Mouse (Mus musculus): ENCODE data around the gene Gm49450.
"Not testable (repeated sequence)": the region's sequence is repeated elsewhere in the genome, so short reads cannot be mapped to it uniquely, and the experiment has no call there.

Gm49450 gene

GRCm38 (mm10) chr15:98954425-98955253 is 1.3 kb upstream of the Gm49450 start:
- DNase-seq (ENCODE audit: low spot score), result no peak

DNA sequence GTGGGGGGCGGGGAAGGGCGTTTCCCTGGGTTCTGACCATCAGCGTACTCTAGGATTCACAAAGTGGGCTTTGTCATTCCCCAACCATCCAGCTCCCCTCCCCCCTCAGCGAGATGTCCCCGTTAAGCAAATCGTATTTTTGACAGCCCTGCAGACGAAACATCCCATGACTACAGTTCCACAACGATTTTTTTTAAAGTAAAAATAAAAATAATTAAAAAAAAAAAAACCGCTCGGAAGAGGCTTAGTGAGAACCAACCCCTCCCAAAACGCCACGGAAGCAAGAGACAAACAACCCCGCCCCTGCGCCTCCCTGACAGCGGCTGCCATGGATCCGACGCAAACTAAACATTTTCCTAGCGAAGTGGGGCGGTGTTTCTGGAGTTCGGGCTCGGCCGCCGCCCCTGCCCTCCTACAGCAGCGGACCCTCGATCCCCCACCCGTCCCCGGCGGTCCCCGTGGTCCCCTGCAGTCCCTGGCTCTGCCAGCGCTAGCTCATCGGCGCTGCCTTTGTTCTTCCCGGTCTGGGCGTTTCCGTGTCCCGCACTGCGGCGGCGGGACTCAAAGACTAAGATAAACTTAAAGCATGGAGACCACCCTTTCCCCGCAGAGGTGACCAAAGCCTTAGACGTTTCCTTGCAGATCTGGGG is 475 bp downstream of the Gm49450 start:
- DNase-seq (ENCODE audit: low spot score), result peak; percentile 49

DNA sequence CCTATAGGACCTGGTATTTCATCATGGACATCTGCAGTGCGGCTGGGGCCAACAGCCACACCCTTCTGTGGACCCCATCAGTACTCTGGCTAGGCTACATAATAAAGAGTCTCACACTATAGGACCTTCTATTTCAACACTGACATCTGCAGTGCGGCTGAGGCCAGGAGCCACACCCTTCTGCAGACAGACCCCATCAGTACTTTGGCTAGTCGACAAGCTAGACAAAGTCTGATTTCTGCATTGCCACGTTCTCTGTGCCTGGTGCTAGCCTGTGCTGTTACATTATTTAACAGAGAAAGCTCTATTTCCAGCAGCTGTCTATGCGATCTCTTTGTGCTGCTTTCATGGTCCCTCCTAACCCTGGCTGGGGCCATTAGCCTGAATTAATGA is 1.3 kb downstream of the Gm49450 start:
- DNase-seq (ENCODE audit: low spot score), result no peak

DNA sequence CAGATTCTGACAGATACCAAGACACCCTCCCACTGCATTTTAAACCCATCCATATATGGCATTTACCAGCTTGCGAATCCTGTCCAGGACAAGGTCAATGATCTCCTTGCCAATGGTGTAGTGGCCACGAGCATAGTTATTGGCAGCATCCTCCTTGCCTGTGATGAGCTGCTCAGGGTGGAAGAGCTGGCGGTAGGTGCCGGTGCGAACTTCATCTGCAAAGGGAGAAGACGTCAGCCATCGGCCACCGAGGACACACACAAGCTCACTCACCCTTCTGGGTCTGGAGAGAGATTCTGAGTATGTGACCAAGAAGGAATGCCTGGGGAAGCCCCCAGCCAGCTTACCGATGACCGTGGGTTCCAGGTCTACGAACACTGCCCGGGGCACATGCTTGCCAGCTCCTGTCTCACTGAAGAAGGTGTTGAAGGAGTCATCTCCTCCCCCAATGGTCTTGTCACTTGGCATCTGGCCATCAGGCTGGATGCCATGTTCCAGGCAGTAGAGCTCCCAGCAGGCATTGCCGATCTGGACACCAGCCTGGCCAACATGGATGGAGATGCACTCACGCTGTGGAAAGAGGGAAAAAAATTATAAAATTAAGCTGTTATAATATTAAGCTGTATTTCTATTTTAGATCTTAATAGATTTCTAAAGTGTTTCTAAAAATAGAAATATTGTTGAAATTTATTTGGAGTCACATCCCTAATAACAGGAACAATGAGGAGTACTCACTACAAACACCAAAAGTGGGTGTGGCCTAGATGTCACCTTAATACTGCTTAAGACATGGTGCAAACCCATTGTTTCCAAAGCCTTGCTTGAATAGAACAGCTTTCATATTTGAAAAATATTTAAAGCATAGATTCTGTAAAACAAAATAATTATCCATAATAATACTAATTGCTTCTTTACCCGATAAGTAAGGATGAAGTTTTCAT is 2.0 kb downstream of the Gm49450 start:
- DNase-seq (ENCODE audit: low spot score), result not testable (repeated sequence)

DNA sequence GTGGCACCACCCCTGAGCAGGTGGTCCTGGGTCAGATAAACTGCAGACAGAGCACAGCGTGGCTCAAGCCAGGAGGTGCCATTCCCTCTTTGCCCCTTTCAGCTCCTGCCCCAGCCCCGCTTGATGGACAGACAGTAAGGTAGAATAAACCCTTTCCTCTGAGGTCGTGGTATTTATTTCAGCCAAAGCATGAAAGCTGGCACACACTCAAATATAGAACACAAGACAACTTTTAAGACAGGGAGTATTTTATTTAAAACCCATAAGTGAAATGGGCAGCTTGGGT is 3.8 kb downstream of the Gm49450 start:
- DNase-seq (ENCODE audit: low spot score), result no peak

DNA sequence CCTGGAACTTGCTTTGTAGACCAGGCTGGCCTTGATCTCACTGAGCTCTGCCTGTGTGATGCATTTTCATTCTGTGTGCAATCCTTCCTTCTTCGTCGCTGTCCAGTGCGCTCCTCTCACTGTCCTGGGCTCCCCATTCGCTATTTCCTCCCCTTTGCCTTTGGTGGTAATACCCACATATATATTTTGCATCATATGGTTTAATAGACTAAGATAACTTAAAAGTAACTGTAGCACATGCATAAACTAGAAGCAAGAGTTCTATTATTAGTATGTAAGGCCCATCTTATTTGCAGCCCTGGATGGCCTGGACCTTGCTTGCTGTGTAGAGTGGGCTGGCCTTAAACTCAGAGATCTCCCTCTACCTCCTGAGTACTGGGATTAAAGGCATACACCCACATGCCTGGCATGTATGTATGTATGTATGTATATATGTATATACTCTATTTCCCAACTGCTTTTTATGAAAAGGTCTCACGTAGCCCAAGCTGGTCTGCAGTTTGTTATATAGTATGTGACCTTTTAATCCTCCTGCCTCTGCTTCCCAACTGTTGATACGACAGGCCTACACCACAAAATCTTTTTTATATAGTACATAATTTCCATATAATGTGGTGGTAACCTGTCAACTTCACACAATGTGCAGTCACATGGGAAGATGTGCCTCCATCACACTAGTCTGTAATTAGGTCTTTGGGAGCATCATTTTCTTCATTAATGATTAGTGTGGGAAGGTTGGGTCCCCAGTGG is 4.3 kb downstream of the Gm49450 start:
- no peak for DNase-seq (ENCODE audit: low spot score)

DNA sequence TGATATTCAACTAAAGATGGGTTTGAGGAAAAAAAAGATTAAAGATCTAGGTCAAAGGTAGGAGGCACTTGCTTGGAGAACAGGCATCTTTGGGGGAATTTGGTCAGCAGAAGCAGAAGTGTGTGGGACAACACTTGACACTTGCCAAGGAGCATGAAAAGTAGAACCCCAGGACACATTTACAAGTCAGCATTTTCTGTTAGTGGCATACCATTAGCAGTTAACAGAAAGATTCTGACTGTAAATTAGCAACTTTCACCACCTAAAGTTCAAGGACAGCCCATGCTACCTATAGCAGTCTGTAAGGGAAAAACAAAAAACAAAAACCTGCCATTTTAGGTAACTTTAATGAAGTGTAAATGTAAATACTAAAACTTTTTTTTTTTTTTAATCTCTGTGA is 5.0 kb downstream of the Gm49450 start:
- no peak for DNase-seq (ENCODE audit: low spot score)

- DNase-seq (ENCODE audit: low spot score), result no peak
Measured at GRCm38 (mm10) chr15:98947884-98948283, 5.5 kb downstream of the Gm49450 start.

GRCm38 (mm10) chr15:98943133-98943532 is 10.2 kb downstream of the Gm49450 start:
- DNase-seq (ENCODE audit: low spot score), result no peak

GRCm38 (mm10) chr15:98942081-98942480 is 11.3 kb downstream of the Gm49450 start:
- DNase-seq (ENCODE audit: low spot score), result no peak

DNA sequence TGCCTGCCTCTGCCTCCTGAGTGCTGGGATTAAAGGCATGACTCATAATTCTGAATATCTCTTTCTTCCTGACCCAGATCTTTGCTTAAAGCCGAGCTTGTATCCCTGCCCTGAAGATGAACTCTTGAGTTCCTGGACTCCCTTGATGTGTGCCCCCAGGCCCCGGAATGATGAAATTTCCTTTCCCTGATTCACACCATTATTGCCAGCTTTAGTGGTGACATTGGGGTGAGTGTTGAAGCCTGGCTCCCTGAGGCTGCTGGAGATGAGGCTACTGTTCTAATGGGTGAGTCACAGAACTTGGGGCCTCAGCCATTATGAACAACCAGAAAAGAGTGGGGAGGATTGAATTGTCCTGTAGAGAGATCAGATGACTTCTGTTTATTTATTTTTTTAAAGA is 11.8 kb downstream of the Gm49450 start:
- no peak for DNase-seq (ENCODE audit: low spot score)

- no peak for DNase-seq (ENCODE audit: low spot score)
Measured at GRCm38 (mm10) chr15:98940816-98941215, 12.5 kb downstream of the Gm49450 start.

DNA sequence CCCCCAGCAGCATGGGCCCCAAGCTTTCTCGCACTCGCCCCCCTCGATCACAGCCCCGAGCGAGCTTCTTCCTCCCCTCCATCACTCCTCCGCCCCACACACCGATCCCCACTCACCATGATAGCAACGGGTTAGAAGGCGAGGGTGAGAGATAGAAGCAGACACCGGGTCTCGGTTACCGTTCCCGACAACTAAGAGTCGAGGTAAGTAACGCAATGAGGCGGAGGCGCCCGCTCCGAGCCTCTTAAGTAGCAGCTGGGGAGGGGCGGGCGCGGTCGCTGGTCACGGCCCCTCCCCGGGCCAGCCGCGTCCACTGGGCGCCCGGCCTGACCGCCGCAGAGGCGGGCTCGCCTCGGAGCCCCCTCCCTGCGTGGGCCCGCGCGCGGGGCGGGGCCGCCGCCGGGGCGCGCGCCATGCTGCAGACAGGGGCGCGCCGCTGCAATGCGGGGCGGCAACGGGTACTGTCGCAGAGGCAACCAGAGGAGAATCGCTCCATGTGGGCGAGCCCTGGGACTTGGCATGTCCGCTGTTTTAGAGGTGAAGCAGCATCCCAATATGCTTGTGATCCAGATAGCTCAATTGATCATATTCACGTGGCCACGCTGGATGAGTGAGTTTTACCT is 19.0 kb downstream of the Gm49450 start, which contains the start of gene Tuba1b:
Gene Tuba1b (minus strand): TSS at position 349 of the 623 bp plus-strand sequence.
- peak; percentile 85 for DNase-seq (ENCODE audit: low spot score)

GRCm38 (mm10) chr15:98933833-98934216 is 19.5 kb downstream of the Gm49450 start:
- DNase-seq (ENCODE audit: low spot score), result peak; percentile 98

GRCm38 (mm10) chr15:98933004-98933671 is 20.2 kb downstream of the Gm49450 start:
- not testable (repeated sequence) for DNase-seq (ENCODE audit: low spot score)

DNA sequence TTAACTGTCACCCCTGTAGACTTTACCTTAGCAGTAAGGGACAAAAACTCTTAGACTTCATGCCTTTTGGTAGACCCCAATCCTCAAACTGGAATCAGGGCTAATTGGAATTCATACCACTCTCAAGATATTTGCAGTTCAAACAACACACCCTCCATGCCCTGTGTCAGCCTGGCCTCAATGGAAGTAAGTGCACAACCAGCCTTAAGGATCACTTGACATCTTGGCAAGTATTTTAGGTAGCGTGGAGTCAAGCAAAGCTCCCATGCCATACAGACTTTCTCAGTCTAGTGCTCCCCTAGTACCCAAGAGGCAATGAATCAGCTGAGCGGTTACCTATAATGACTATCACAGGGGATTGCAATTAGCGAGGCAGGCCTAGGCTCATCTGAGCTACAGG is 22.4 kb downstream of the Gm49450 start:
- DNase-seq (ENCODE audit: low spot score), result no peak

DNA sequence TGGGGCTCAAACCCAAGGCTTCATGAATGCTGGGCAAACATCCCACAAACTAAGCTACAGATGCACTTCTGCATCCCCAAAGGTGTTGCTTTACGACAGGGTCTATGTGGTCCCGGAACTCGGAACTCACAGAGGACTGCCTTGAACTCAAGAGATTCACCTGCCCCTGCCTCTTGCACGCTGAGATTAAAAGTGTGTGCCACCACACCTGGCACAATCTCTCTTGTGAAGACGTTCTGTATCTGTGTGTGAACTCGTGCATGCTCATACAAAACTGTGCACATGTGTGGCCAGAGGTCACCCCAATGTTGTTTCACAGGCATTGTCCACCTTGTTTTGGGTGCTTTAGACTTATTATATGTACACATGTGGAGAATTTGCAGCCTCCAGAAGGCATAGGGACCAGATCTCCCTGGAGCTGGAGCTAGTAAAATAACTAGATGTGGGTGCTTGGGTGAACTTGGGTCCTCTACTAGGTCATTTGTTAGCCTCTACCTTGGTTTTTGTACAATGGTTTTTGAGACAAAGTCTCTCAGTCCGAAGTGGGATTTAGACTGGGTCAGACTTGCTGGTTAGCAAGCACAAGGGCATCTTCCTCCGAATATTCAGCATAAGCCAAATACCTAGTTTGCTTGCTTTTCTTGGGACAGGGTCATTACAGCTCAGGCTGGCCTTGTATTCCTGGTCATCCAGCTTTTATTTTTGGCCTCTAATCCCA is 23.2 kb downstream of the Gm49450 start:
- DNase-seq (ENCODE audit: low spot score), result no peak

- DNase-seq (ENCODE audit: low spot score), result peak; percentile 40
Measured at GRCm38 (mm10) chr15:98928598-98929240, 24.6 kb downstream of the Gm49450 start.

- no peak for DNase-seq (ENCODE audit: low spot score)
Measured at GRCm38 (mm10) chr15:98927566-98927965, 25.8 kb downstream of the Gm49450 start.

DNA sequence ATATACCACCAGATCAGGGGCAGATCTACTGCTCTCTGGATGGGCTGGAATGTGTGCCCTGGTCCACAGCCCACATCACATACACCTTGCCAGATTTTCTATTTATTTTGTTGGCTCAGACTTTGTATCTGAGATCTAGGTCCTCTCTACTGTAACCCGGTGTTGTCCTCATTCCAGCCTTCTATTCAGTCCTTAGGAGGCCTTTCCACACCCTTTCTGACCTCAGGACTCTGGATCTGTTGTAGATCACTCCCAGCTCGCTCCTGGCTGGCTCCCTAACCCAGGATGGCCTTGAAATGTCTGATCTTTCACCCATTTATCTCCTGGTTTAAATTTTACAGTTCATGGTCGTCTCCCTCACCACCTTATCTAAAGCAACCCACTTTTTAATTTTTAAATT is 28.7 kb downstream of the Gm49450 start:
- no peak for DNase-seq (ENCODE audit: low spot score)

All from c-Kit-positive CD71-positive TER-119-positive erythroid progenitor cells, embryonic 14.5 days (primary cell).